Mouse (Mus musculus): ENCODE data around the gene Plekhh3. TPM values are rescaled to one million over a fixed set of nuclear protein-coding genes. Genes with fewer than 3 reads are reported as not detected.

Plekhh3 gene
- total and polyA plus RNA-seq, 2 experiments from 2014 or later, result 10.6 to 23.2 TPM

DNA sequence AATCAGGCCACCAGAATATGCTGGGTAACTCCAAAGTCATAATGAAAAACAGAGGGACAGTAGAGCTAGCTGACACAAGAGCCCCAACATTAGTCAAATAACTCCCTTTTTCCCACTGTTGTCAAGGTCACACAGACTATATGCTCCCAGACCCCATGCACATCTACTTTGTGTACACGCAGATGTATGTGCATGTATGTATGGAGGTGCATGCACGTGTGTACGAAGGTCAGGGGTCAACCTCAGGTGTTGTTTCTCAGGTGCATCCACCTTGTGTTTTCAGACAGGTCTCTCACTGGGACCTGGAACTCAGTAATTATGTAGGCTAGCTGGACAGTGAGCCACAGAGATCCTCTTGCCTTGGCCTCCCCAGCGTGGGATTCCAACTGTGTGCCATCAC is 14.3 kb upstream of the Plekhh3 start:
- H3K4me1 ChIP-seq (ENCODE audit: control insufficient read depth, insufficient read depth), result peaks cover 6% of the 10 kb centered on the region
- no peak overlapping the region for H3K9ac ChIP-seq (replicated peaks; ENCODE audit: low read depth, low read length)

DNA sequence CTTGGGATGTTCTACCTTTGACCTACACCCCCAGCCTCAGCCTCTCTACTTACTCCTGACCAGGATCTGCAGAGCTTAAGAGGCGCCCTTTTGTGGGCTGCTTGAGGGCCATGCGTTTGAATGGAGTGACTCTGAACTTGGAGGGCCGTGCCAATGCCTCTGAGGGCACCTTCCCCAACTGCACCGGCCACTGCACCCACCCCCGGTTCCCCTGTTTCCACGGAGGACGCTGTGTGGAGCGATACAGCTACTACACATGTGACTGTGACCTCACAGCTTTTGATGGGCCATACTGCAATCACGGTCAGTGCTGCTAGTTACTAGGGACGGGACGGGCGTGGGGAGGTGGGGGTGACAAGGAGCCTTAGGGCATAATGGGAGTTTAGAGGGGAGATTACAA is 13.8 kb upstream of the Plekhh3 start:
- ATAC-seq (ENCODE audit: insufficient read depth, low read depth), result no peak
- no peak for DNase-seq (ENCODE audit: low spot score)
- H3K4me2 ChIP-seq (ENCODE audit: low read depth, low read length), result no peak overlapping the region
- no peaks in the 10 kb centered on the region for H3K27me3 ChIP-seq (ENCODE audit: control insufficient read depth, insufficient read depth, low read length)
- no peak overlapping the region for H3K9ac ChIP-seq (replicated peaks; ENCODE audit: low read depth, low read length)
- no peaks in the 10 kb centered on the region for H3K9me3 ChIP-seq (replicated peaks; ENCODE audit: control insufficient read depth, low read length)
- H3K27ac ChIP-seq (ENCODE audit: low read depth), result no peak overlapping the region
- peaks cover 2% of the 10 kb centered on the region for H3K4me1 ChIP-seq (ENCODE audit: control insufficient read depth, insufficient read depth)
- WGBS, result 86% methylated on average over 12 of the region's 12 CpGs
- no peak overlapping the region for H3K4me3 ChIP-seq (ENCODE audit: low read depth, low read length)
- no peak for TF ChIP-seq EP300 (IDR thresholded peaks at IDR 0.05; ENCODE audit: low read depth)
- no peak for TF ChIP-seq CTCF (IDR thresholded peaks at IDR 0.05; ENCODE audit: low read depth)
- 0 out of 2 replicates have a peak, but pooled peaks cover 3% of the 10 kb centered on the region for H3K36me3 ChIP-seq (replicated peaks; ENCODE audit: control insufficient read depth, insufficient read depth, low read length)

More for the DNA sequence above, 14.3 kb upstream of the Plekhh3 start:
- ATAC-seq (ENCODE audit: insufficient read depth, low read depth) (no peak), DNase-seq (ENCODE audit: low spot score) (no peak)
- no peak overlapping the region for H3K4me3 ChIP-seq (ENCODE audit: low read depth, low read length)
- 0 out of 2 replicates have a peak, but pooled peaks cover 3% of the 10 kb centered on the region for H3K36me3 ChIP-seq (replicated peaks; ENCODE audit: control insufficient read depth, insufficient read depth, low read length)
- H3K4me2 ChIP-seq (ENCODE audit: low read depth, low read length), result no peak overlapping the region
- TF ChIP-seq CTCF (IDR thresholded peaks at IDR 0.05; ENCODE audit: low read depth) (no peak), EP300 (IDR thresholded peaks at IDR 0.05; ENCODE audit: low read depth) (no peak)
- WGBS, result 93% methylated on average over 4 of the region's 4 CpGs
- no peak overlapping the region for H3K27ac ChIP-seq (ENCODE audit: low read depth)
- H3K9me3 ChIP-seq (replicated peaks; ENCODE audit: control insufficient read depth, low read length), result no peaks in the 10 kb centered on the region
- H3K27me3 ChIP-seq (ENCODE audit: control insufficient read depth, insufficient read depth, low read length), result no peaks in the 10 kb centered on the region

DNA sequence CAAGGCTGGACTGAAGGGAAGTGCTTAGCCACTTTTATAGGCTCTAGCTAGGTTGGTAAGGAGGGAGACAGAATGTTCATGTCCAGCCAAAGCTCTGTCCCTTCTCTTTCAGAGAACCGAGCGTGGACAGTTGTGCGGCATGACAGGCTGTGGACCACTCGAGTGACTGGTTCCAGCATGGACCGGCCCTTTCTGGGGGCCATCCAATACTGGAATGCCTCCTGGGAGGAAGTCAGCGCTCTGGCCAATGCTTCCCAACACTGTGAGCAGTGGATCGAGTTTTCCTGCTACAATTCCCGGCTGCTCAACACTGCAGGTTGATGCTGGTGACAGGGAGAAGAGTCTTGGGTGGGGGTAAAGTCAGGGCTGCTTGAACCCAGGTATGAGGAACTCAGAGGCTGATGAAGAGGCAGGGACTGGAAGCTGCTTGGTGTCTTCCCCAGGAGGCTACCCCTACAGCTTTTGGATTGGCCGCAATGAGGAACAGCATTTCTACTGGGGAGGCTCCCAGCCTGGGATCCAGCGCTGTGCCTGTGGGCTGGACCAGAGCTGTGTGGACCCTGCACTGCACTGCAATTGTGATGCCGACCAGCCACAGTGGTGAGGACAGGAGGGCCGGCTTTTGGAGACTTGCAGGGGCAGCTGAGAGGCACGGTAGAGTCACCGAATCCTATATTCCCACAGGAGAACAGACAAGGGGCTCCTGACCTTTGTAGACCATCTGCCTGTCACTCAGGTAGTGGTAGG is 11.8 kb upstream of the Plekhh3 start:
- no peak overlapping the region for H3K4me2 ChIP-seq (ENCODE audit: low read depth, low read length)
- H3K4me1 ChIP-seq (ENCODE audit: control insufficient read depth, insufficient read depth), result no peaks in the 10 kb centered on the region
- H3K27ac ChIP-seq (ENCODE audit: low read depth), result no peak overlapping the region
- no peak for DNase-seq (ENCODE audit: low spot score)
- WGBS, result 55% methylated on average over 14 of the region's 14 CpGs
- H3K4me3 ChIP-seq (ENCODE audit: low read depth, low read length), result no peak overlapping the region
- H3K9me3 ChIP-seq (replicated peaks; ENCODE audit: control insufficient read depth, low read length), result no peaks in the 10 kb centered on the region
- H3K27me3 ChIP-seq (ENCODE audit: control insufficient read depth, insufficient read depth, low read length), result no peaks in the 10 kb centered on the region
- H3K36me3 ChIP-seq (replicated peaks; ENCODE audit: control insufficient read depth, insufficient read depth, low read length), result 0 out of 2 replicates have a peak, but pooled peaks cover 3% of the 10 kb centered on the region
- no peak overlapping the region for H3K9ac ChIP-seq (replicated peaks; ENCODE audit: low read depth, low read length)
- TF ChIP-seq CTCF (IDR thresholded peaks at IDR 0.05; ENCODE audit: low read depth), result no peak
- no peak for TF ChIP-seq EP300 (IDR thresholded peaks at IDR 0.05; ENCODE audit: low read depth)
- ATAC-seq (ENCODE audit: insufficient read depth, low read depth), result no peak

DNA sequence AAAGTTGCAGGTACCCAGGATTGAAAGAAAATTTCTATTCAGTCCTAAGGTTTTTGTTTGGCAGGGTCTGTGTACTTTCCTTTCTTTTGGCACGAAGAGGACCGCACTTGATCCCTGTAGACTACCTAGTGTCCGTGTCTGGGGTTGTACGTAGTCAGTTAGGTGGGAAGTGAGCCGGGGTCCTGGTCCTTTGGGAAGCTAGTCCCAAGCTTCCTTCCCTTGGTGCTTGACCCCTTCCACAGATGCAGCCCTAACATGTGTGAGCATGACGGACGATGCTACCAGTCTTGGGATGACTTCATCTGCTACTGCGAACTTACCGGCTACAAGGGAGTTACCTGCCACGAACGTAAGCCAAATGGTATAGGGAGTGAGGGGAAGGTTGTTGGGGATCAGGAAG is 10.8 kb upstream of the Plekhh3 start:
- TF ChIP-seq EP300 (IDR thresholded peaks at IDR 0.05; ENCODE audit: low read depth) (no peak), CTCF (IDR thresholded peaks at IDR 0.05; ENCODE audit: low read depth) (no peak)
- 88% methylated on average over 11 of the region's 11 CpGs for WGBS
- Histone ChIP-seq H3K4me1 (ENCODE audit: control insufficient read depth, insufficient read depth) (no peaks in the 10 kb centered on the region), H3K36me3 (replicated peaks; ENCODE audit: control insufficient read depth, insufficient read depth, low read length) (0 out of 2 replicates have a peak, but pooled peaks cover 1% of the 10 kb centered on the region), H3K4me3 (ENCODE audit: low read depth, low read length) (no peak overlapping the region), H3K9ac (replicated peaks; ENCODE audit: low read depth, low read length) (no peak overlapping the region), H3K9me3 (replicated peaks; ENCODE audit: control insufficient read depth, low read length) (no peaks in the 10 kb centered on the region), H3K27me3 (ENCODE audit: control insufficient read depth, insufficient read depth, low read length) (peaks cover 4% of the 10 kb centered on the region; the same call in 1 of the 2 replicates), H3K27ac (ENCODE audit: low read depth) (no peak overlapping the region), H3K4me2 (ENCODE audit: low read depth, low read length) (no peak overlapping the region)
- ATAC-seq (ENCODE audit: insufficient read depth, low read depth) (no peak), DNase-seq (ENCODE audit: low spot score) (no peak)

DNA sequence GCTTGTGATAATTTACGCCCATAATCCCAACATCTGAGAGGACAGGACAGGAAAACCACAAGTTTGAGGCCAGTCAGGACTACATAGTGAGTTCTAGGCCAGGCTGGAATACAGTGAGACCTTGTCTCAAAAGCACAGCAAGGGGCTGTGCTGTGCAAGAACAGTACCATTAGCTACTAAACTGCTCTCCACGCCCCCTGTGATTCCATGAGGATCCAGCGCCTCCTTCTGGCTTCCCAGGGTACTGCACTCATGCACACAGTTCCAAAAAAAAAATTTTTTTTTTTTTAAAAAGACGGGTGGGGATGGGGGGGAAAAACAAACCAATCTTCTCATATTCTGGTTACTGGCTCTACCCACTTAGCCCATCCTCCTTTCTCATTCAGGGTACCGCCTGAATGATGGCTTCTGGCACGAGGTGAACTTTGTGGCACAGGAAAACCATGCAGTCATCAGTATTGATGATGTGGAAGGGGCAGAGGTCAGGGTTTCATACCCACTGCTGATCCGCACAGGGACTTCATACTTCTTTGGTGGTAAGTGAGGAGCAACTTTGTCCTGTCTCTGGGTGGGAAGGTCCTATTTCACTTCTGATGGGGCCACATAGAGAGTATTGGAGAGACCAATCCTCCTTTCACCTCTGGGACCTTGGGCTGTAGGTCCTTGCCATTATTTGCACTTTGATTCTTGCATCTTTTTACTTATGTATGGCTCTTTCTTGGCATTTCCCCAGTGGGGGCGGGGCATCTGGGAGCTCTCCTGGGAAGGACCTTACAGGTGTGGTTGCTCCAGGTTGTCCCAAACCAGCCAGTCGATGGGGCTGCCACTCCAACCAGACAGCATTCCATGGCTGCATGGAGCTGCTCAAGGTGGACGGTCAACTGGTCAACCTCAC is 9.9 kb upstream of the Plekhh3 start:
- Histone ChIP-seq H3K9ac (replicated peaks; ENCODE audit: low read depth, low read length) (no peak overlapping the region), H3K4me3 (ENCODE audit: low read depth, low read length) (no peak overlapping the region), H3K27me3 (ENCODE audit: control insufficient read depth, insufficient read depth, low read length) (peaks cover 9% of the 10 kb centered on the region), H3K4me1 (ENCODE audit: control insufficient read depth, insufficient read depth) (no peaks in the 10 kb centered on the region; the same call in 1 of the 2 replicates), H3K27ac (ENCODE audit: low read depth) (no peak overlapping the region), H3K36me3 (replicated peaks; ENCODE audit: control insufficient read depth, insufficient read depth, low read length) (no peaks in the 10 kb centered on the region), H3K4me2 (ENCODE audit: low read depth, low read length) (no peak overlapping the region), H3K9me3 (replicated peaks; ENCODE audit: control insufficient read depth, low read length) (no peaks in the 10 kb centered on the region)
- TF ChIP-seq EP300 (IDR thresholded peaks at IDR 0.05; ENCODE audit: low read depth) (no peak), CTCF (IDR thresholded peaks at IDR 0.05; ENCODE audit: low read depth) (peak; percentile 84)
- ATAC-seq (ENCODE audit: insufficient read depth, low read depth) (no peak), DNase-seq (ENCODE audit: low spot score) (peak; percentile 76)
- 38% methylated on average over 10 of the region's 10 CpGs for WGBS
